13 mouse cellular contexts compared by ENCODE assay signal in the genomic region with DNA sequence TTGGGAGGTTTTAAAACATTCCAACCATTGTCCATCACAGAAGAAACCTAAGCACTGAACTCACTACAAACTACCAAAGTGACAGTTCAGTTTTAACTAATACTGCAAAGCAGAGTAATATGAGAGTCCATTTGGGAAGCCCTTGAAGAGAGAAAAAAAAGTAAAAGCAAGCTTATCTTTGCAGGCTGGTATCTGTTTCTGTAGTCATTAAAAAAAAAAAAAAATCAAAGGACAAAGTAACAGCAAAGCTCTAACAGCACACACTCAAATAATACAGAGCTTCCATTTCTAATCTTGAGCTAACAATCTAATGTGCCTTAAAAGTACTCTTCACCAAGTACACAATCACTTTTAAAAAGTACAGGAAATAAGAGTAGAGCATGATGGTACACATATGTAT. TPM values are rescaled to one million over a fixed set of nuclear protein-coding genes. Genes with fewer than 3 reads are reported as not detected.
DNase-seq lines count a peak whose midpoint lies in the region; ATAC-seq and TF ChIP-seq lines count a peak whose summit lies in the region.
"Had no signal": no experiment of that assay in that cellular context is flagged by ENCODE, and none has a peak within 500 bp of the region (broad histone marks: within the 10 kb centered on the region; RNA-seq: fewer than 3 reads in every experiment).

No protein-coding gene starts in this region.

- H3K9ac ChIP-seq in heart, embryonic 14.5 days (ENCODE audit: low read length): no peak overlapping the region
- no peak overlapping the region for H3K9ac ChIP-seq in stomach, embryonic 14.5 days (replicated peaks; ENCODE audit: low read depth, low read length)
- no peak overlapping the region for H3K9ac ChIP-seq in stomach, postnatal 0 days (ENCODE audit: low read length)
- no peak overlapping the region; the same call in 1 of the 2 replicates for H3K9ac ChIP-seq in liver, embryonic 13.5 days
- H3K9ac ChIP-seq: stomach, embryonic 15.5 days had no signal

- no peak overlapping the region for H3K27ac ChIP-seq in heart, embryonic 14.5 days (replicated peaks in 1 of 2; ENCODE audit: control insufficient read depth in 1 of 2, insufficient read depth in 1 of 2, low read depth in 2 of 2, low read length in 2 of 2)
- no peak overlapping the region for H3K27ac ChIP-seq in stomach, embryonic 14.5 days (ENCODE audit: low read length)
- no peak overlapping the region for H3K27ac ChIP-seq in stomach, postnatal 0 days (replicated peaks)
- H3K27ac ChIP-seq in liver, embryonic 13.5 days: no peak overlapping the region
- H3K27ac ChIP-seq: stomach, embryonic 15.5 days had no signal

- peak overlapping the region; percentile 96; the same call in 1 of the 2 replicates for H3K4me2 ChIP-seq in heart, embryonic 14.5 days (ENCODE audit: low read length)
- H3K4me2 ChIP-seq in stomach, embryonic 14.5 days (replicated peaks; ENCODE audit: low read depth, low read length): peak overlapping the region; percentile 27
- no peak overlapping the region for H3K4me2 ChIP-seq in stomach, postnatal 0 days (replicated peaks; ENCODE audit: low read depth)
- peak overlapping the region; percentile 95 for H3K4me2 ChIP-seq in liver, embryonic 13.5 days

- H3K4me3 ChIP-seq in heart, embryonic 14.5 days (ENCODE audit: control insufficient read depth in 1 of 2, insufficient read depth in 1 of 2, low read depth in 1 of 2, low read length in 2 of 2): no peak overlapping the region
- H3K4me3 ChIP-seq in stomach, embryonic 14.5 days (ENCODE audit: low read depth, low read length): no peak overlapping the region
- H3K4me3 ChIP-seq in stomach, postnatal 0 days (ENCODE audit: low read depth, low read length): no peak overlapping the region
- no peak overlapping the region for H3K4me3 ChIP-seq in liver, embryonic 13.5 days (replicated peaks)
- H3K4me3 ChIP-seq: stomach, embryonic 15.5 days had no signal

- ATAC-seq in heart, embryonic 14.5 days (ENCODE audit: insufficient number of reproducible peaks, insufficient read depth, low FRiP score, low read depth): no peak
- ATAC-seq in stomach, embryonic 14.5 days (ENCODE audit: insufficient number of reproducible peaks, insufficient read depth, low FRiP score, low read depth): no peak
- no peak for ATAC-seq in stomach, postnatal 0 days (ENCODE audit: low FRiP score, low TSS enrichment)
- ATAC-seq in liver, embryonic 13.5 days (ENCODE audit: low read depth): no peak
- ATAC-seq in frontal cortex, adult (ENCODE audit: low TSS enrichment): no peak

- no peak for TF ChIP-seq CTCF in stomach, postnatal 0 days (IDR thresholded peaks at IDR 0.05; ENCODE audit: low read depth)

- H3K27me3 ChIP-seq in heart, embryonic 14.5 days (ENCODE audit: control insufficient read depth, insufficient read depth, low read length): no peaks in the 10 kb centered on the region
- H3K27me3 ChIP-seq in stomach, embryonic 14.5 days (ENCODE audit: control insufficient read depth, insufficient read depth, low read length): no peaks in the 10 kb centered on the region
- no peaks in the 10 kb centered on the region for H3K27me3 ChIP-seq in stomach, postnatal 0 days (ENCODE audit: control insufficient read depth, insufficient read depth, low read length)
- no peaks in the 10 kb centered on the region for H3K27me3 ChIP-seq in liver, embryonic 13.5 days
- H3K27me3 ChIP-seq: stomach, embryonic 15.5 days had no signal

- no peak for TF ChIP-seq EP300 in stomach, postnatal 0 days (optimal IDR thresholded peaks at IDR 0.05)

- H3K9me3 ChIP-seq in heart, embryonic 14.5 days (ENCODE audit: control insufficient read depth, low read length): no peaks in the 10 kb centered on the region
- no peaks in the 10 kb centered on the region for H3K9me3 ChIP-seq in stomach, embryonic 14.5 days (ENCODE audit: control insufficient read depth, low read depth, low read length)
- no peaks in the 10 kb centered on the region for H3K9me3 ChIP-seq in stomach, postnatal 0 days (ENCODE audit: control insufficient read depth, low read length)
- no peaks in the 10 kb centered on the region for H3K9me3 ChIP-seq in liver, embryonic 13.5 days (replicated peaks)
- H3K9me3 ChIP-seq: stomach, embryonic 15.5 days had no signal

- no peak for DNase-seq in heart, adult 8-10 months (ENCODE audit: low spot score)
- DNase-seq in stomach, postnatal 0 days (ENCODE audit: low spot score): no peak
- DNase-seq in liver, embryonic 13.5 days: no peak
- DNase-seq in T-cell, adult 2 months (ENCODE audit: low spot score): no peak
- no peak for DNase-seq in c-Kit-positive CD71-positive TER-119-positive erythroid progenitor cells, embryonic 14.5 days (ENCODE audit: low spot score)
- DNase-seq: B cell, adult 2 months; cerebellum, postnatal 25 days; kidney, postnatal 10 days; retina, postnatal 1 day had no signal

- peaks cover 20% of the 10 kb centered on the region for H3K36me3 ChIP-seq in heart, embryonic 14.5 days (ENCODE audit: control insufficient read depth, insufficient read depth, low read length)
- H3K36me3 ChIP-seq in stomach, embryonic 14.5 days (ENCODE audit: control insufficient read depth, insufficient read depth, low read length): peaks cover 14% of the 10 kb centered on the region
- peaks cover 2% of the 10 kb centered on the region; the same call in 1 of the 2 replicates for H3K36me3 ChIP-seq in stomach, postnatal 0 days (ENCODE audit: control insufficient read depth, insufficient read depth, low read length)
- H3K36me3 ChIP-seq in liver, embryonic 13.5 days: peaks cover 41% of the 10 kb centered on the region

- peaks cover 3 to 49% of the 10 kb centered on the region in 2 experiments; a peak in 3 of 4 replicates for H3K4me1 ChIP-seq in heart, embryonic 14.5 days (ENCODE audit: control insufficient read depth in 2 of 2, insufficient read depth in 2 of 2, low read length in 2 of 2)
- peaks cover 23% of the 10 kb centered on the region; the same call in 1 of the 2 replicates for H3K4me1 ChIP-seq in stomach, embryonic 14.5 days (ENCODE audit: control insufficient read depth, insufficient read depth, low read length)
- H3K4me1 ChIP-seq in stomach, postnatal 0 days (replicated peaks; ENCODE audit: control insufficient read depth, insufficient read depth): peaks cover 3% of the 10 kb centered on the region; the same call in 1 of the 2 replicates
- H3K4me1 ChIP-seq in liver, embryonic 13.5 days (replicated peaks): peaks cover 77% of the 10 kb centered on the region

RNA-seq across cellular contexts. Expression of gene Hnrnpm, which starts 4.9 kb away (rescaled TPM):
- polyA plus RNA-seq in heart, embryonic 14.5 days (2014; fragmentation: Nextera tagmentation; extraction: Ambion mirVana): 185 and 197 TPM in 2 replicates
- total RNA-seq in heart, adult 8-10 months (2022): 10 to 100 TPM; 76.0 to 96.9 (median 84.0) TPM
- 313 and 333 TPM in 2 replicates for polyA plus RNA-seq in stomach, embryonic 14.5 days (2014; fragmentation: Nextera tagmentation; extraction: Ambion mirVana)
- 115 and 122 TPM in 2 replicates for polyA plus RNA-seq in stomach, postnatal 0 days (2015; fragmentation: Nextera tagmentation; extraction: Ambion mirVana)
- polyA plus RNA-seq in liver, embryonic 13.5 days (2015; fragmentation: Nextera tagmentation; extraction: Ambion mirVana): 160 and 237 TPM in 2 replicates

RNA-seq across cellular contexts. Expression of gene March2, which starts 36.7 kb away (rescaled TPM):
- polyA plus RNA-seq in heart, embryonic 14.5 days (2014; fragmentation: Nextera tagmentation; extraction: Ambion mirVana): 71.0 and 85.3 TPM in 2 replicates
- total RNA-seq in heart, adult 8-10 months (2022): 100 to 1,000 TPM; 126 to 160 (median 136) TPM
- 42.8 and 49.3 TPM in 2 replicates for polyA plus RNA-seq in stomach, embryonic 14.5 days (2014; fragmentation: Nextera tagmentation; extraction: Ambion mirVana)
- polyA plus RNA-seq in stomach, postnatal 0 days (2015; fragmentation: Nextera tagmentation; extraction: Ambion mirVana): 51.1 and 54.6 TPM in 2 replicates
- polyA plus RNA-seq in liver, embryonic 13.5 days (2015; fragmentation: Nextera tagmentation; extraction: Ambion mirVana): 214 and 231 TPM in 2 replicates

RNA-seq across cellular contexts. Expression of gene Pram1, which starts 43.9 kb away (rescaled TPM):
- polyA plus RNA-seq in heart, embryonic 14.5 days (2014; fragmentation: Nextera tagmentation; extraction: Ambion mirVana): 0.49 and 0.69 TPM in 2 replicates
- total RNA-seq in heart, adult 8-10 months (2022): under 1 TPM in 2 of 4 experiments, not detected in 2; 0.27 to 0.31 TPM
- 0.59 and 0.62 TPM in 2 replicates for polyA plus RNA-seq in stomach, embryonic 14.5 days (2014; fragmentation: Nextera tagmentation; extraction: Ambion mirVana)
- 0.19 and 0.27 TPM in 2 replicates for polyA plus RNA-seq in stomach, postnatal 0 days (2015; fragmentation: Nextera tagmentation; extraction: Ambion mirVana)
- 0.63 and 0.76 TPM in 2 replicates for polyA plus RNA-seq in liver, embryonic 13.5 days (2015; fragmentation: Nextera tagmentation; extraction: Ambion mirVana)

RNA-seq across cellular contexts. Expression of gene Zfp414, which starts 52.9 kb away (rescaled TPM):
- 48.4 and 51.5 TPM in 2 replicates for polyA plus RNA-seq in heart, embryonic 14.5 days (2014; fragmentation: Nextera tagmentation; extraction: Ambion mirVana)
- 10 to 100 TPM in 1 of 4 experiments, 1 to 10 TPM in 3; 7.0 to 11.4 (median 8.8) TPM for total RNA-seq in heart, adult 8-10 months (2022)
- 85.5 and 98.8 TPM in 2 replicates for polyA plus RNA-seq in stomach, embryonic 14.5 days (2014; fragmentation: Nextera tagmentation; extraction: Ambion mirVana)
- 23.7 and 27.5 TPM in 2 replicates for polyA plus RNA-seq in stomach, postnatal 0 days (2015; fragmentation: Nextera tagmentation; extraction: Ambion mirVana)
- 22.2 and 24.2 TPM in 2 replicates for polyA plus RNA-seq in liver, embryonic 13.5 days (2015; fragmentation: Nextera tagmentation; extraction: Ambion mirVana)
